ENCODE assay signal across 9 mouse cellular contexts in the genomic region with DNA sequence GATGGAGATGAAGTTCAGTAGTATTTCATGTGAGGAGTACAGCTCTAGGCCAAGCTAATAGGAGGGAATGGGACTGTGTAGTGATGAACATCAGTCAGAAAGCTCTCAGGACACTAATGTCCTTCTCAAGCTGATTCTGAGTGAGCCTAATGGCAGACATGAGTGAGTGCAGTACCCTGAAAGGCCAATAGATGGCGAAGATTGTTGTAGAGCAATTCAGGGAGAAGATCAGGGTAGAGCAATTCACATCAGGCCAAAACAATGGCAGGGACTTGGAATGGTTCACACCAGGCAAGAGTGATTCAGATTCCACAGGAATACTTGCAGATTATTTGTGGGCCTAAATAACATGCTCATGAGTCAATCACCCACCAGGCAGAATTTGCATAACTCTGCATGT.
DNase-seq lines count a peak whose midpoint lies in the region; ATAC-seq and TF ChIP-seq lines count a peak whose summit lies in the region.
"Had no signal": no experiment of that assay in that cellular context is flagged by ENCODE, and none has a peak within 500 bp of the region (broad histone marks: within the 10 kb centered on the region; RNA-seq: fewer than 3 reads in every experiment).

No protein-coding gene starts in this region.

- no peak overlapping the region for H3K4me3 ChIP-seq in liver, embryonic 12.5 days
- no peak overlapping the region for H3K4me3 ChIP-seq in forebrain, embryonic 11.5 days (ENCODE audit: low read depth, low read length)
- H3K4me3 ChIP-seq: limb, embryonic 13.5 days had no signal

- peak; percentile 64; the same call in 1 of the 2 replicates for ATAC-seq in liver, embryonic 12.5 days
- no peak for ATAC-seq in forebrain, embryonic 11.5 days (replicated peaks; ENCODE audit: low FRiP score)

- H3K9ac ChIP-seq in liver, embryonic 12.5 days, result no peak overlapping the region
- H3K9ac ChIP-seq in forebrain, embryonic 11.5 days (ENCODE audit: low read length), result no peak overlapping the region
- H3K9ac ChIP-seq: limb, embryonic 13.5 days had no signal

- TF ChIP-seq CTCF in brain, embryonic 14.5 days (IDR thresholded peaks at IDR 0.05; ENCODE audit: borderline replicate concordance, extremely low read depth, insufficient read depth, insufficient read length), result peak; percentile 52; the same call in 1 of the 2 replicates

- H3K9me3 ChIP-seq in liver, embryonic 12.5 days (replicated peaks), result no peaks in the 10 kb centered on the region
- no peaks in the 10 kb centered on the region for H3K9me3 ChIP-seq in forebrain, embryonic 11.5 days (ENCODE audit: control insufficient read depth, low read length)

- TF ChIP-seq POLR2A in brain, embryonic 14.5 days (IDR thresholded peaks at IDR 0.05; ENCODE audit: borderline replicate concordance, extremely low read depth, insufficient read depth, insufficient read length, poor library complexity, severe bottlenecking), result no peak

- no peaks in the 10 kb centered on the region for H3K4me1 ChIP-seq in liver, embryonic 12.5 days
- H3K4me1 ChIP-seq in forebrain, embryonic 11.5 days (replicated peaks; ENCODE audit: control insufficient read depth, insufficient read depth, low read length), result no peaks in the 10 kb centered on the region
- H3K4me1 ChIP-seq: limb, embryonic 13.5 days had no signal

- no peaks in the 10 kb centered on the region for H3K36me3 ChIP-seq in liver, embryonic 12.5 days
- no peaks in the 10 kb centered on the region for H3K36me3 ChIP-seq in forebrain, embryonic 11.5 days (ENCODE audit: control insufficient read depth, insufficient read depth, low read length)
- H3K36me3 ChIP-seq: limb, embryonic 13.5 days had no signal

- no peaks in the 10 kb centered on the region for H3K27me3 ChIP-seq in liver, embryonic 12.5 days (replicated peaks)
- H3K27me3 ChIP-seq in forebrain, embryonic 11.5 days (ENCODE audit: control insufficient read depth, insufficient read depth, low read length), result no peaks in the 10 kb centered on the region
- H3K27me3 ChIP-seq: limb, embryonic 13.5 days had no signal

- no peak overlapping the region for H3K4me2 ChIP-seq in liver, embryonic 12.5 days
- no peak overlapping the region for H3K4me2 ChIP-seq in forebrain, embryonic 11.5 days (ENCODE audit: low read depth, low read length, severe bottlenecking)
- H3K4me2 ChIP-seq: limb, embryonic 13.5 days had no signal

- intact Hi-C loops in heart, postnatal 36 days (cut with DNase I), result no loop called here
- intact Hi-C loops in heart, postnatal 25 days (cut with DNase I), result no loop called here

- no peak overlapping the region for H3K27ac ChIP-seq in liver, embryonic 12.5 days
- no peak overlapping the region for H3K27ac ChIP-seq in forebrain, embryonic 11.5 days (ENCODE audit: low read depth, low read length)
- H3K27ac ChIP-seq: limb, embryonic 13.5 days had no signal

- DNase-seq in heart, postnatal 36 days, result peak; percentile 2 to 13
- DNase-seq in heart, postnatal 25 days (ENCODE audit: low spot score), result no peak
- peak; percentile 5 to 13 for DNase-seq in B cell, adult 2 months
- DNase-seq in brain, embryonic 14.5 days (ENCODE audit: low read depth), result peak; percentile 10
- DNase-seq in thymus, postnatal 0 days (ENCODE audit: low spot score), result peak; percentile 38
- DNase-seq in left cerebral cortex, adult 11 months (ENCODE audit: low spot score), result no peak
- DNase-seq in forebrain, embryonic 11.5 days (ENCODE audit: low spot score), result no peak

- 31% methylated on average over 1 of the region's 1 CpGs for WGBS in liver, embryonic 12.5 days (ENCODE audit: insufficient replicate concordance)
- WGBS in forebrain, embryonic 11.5 days, result 65% methylated on average over 1 of the region's 1 CpGs

Comparison
In these comparisons a context has a peak if more than half of its experiments do, and no peak if none do; other contexts are left out.
1. DNase-seq: peak in heart, postnatal 36 days (2 of 2), B cell, adult 2 months (2 of 2), brain, embryonic 14.5 days (single experiment) and thymus, postnatal 0 days (single experiment); none in heart, postnatal 25 days (single experiment), left cerebral cortex, adult 11 months (single experiment) and forebrain, embryonic 11.5 days (single experiment).